Mouse (Mus musculus) spleen, adult 2 months (tissue): ENCODE measurements at regions not wholly inside any gene's neighbourhood (a gene's known extent, or its start where the extent isn't known, plus 50 kb on each side); places are given as distances from the start of the nearest gene placed in this dataset.

ENCODE experiments used
- DNase-seq, 2 experiments: peaks; one replicate each; pipeline versions ENCODE4 v3.0.0 to v3.0.0-alpha.2; 2012 to 2021; ENCODE audit warnings: low spot score in 2 of 2, low read depth in 1 of 2
- H3K27ac ChIP-seq: fragments of 200-500 bp; 2 replicates; pipeline ENCODE4 v1.5.1; 2012; ENCODE audit warnings: low read length, inconsistent platforms; ENCODE audit not compliant: insufficient read depth
- H3K27me3 ChIP-seq: fragments of 200-500 bp; 2 replicates; pipeline ENCODE4 v1.6.1; 2012; ENCODE audit warnings: mild to moderate bottlenecking, moderate library complexity, low read length, inconsistent platforms; ENCODE audit not compliant: control insufficient read depth, insufficient read depth
- H3K36me3 ChIP-seq: fragments of 200-500 bp; 2 replicates; pipeline ENCODE4 v1.6.1; 2012; ENCODE audit warnings: mild to moderate bottlenecking, low read length, inconsistent platforms; ENCODE audit not compliant: control insufficient read depth, insufficient read depth
- H3K4me1 ChIP-seq: fragments of 200-500 bp; 2 replicates; pipeline ENCODE4 v1.6.1; 2011; ENCODE audit warnings: inconsistent platforms; ENCODE audit not compliant: control insufficient read depth, insufficient read depth, insufficient read length
- H3K4me3 ChIP-seq: fragments of 200-500 bp; 2 replicates; pipeline ENCODE4 v1.5.1; 2011; ENCODE audit warnings: mild to moderate bottlenecking, inconsistent platforms; ENCODE audit not compliant: insufficient read depth, insufficient read length; ENCODE audit errors: extremely low read depth
- CTCF ChIP-seq: fragments of 200-500 bp; IDR thresholded peaks from 2 replicates; pipeline ENCODE4 v1.5.1; 2011; ENCODE audit warnings: mild to moderate bottlenecking, inconsistent platforms; ENCODE audit not compliant: insufficient read depth, insufficient read length, insufficient replicate concordance; ENCODE audit errors: extremely low read depth
- POLR2A ChIP-seq: fragments of 200-500 bp; IDR thresholded peaks from 2 replicates; pipeline ENCODE4 v1.6.1; 2011; ENCODE audit warnings: low read depth, low read length, inconsistent platforms
- WGBS: fragments of 180-500 bp; shearing (Covaris S2); methylation state at CpG from one replicate; pipeline ENCODE4 v1.1.7; 2018; 5-methylcytosine and 5-hydroxymethylcytosine counted together

DNA sequence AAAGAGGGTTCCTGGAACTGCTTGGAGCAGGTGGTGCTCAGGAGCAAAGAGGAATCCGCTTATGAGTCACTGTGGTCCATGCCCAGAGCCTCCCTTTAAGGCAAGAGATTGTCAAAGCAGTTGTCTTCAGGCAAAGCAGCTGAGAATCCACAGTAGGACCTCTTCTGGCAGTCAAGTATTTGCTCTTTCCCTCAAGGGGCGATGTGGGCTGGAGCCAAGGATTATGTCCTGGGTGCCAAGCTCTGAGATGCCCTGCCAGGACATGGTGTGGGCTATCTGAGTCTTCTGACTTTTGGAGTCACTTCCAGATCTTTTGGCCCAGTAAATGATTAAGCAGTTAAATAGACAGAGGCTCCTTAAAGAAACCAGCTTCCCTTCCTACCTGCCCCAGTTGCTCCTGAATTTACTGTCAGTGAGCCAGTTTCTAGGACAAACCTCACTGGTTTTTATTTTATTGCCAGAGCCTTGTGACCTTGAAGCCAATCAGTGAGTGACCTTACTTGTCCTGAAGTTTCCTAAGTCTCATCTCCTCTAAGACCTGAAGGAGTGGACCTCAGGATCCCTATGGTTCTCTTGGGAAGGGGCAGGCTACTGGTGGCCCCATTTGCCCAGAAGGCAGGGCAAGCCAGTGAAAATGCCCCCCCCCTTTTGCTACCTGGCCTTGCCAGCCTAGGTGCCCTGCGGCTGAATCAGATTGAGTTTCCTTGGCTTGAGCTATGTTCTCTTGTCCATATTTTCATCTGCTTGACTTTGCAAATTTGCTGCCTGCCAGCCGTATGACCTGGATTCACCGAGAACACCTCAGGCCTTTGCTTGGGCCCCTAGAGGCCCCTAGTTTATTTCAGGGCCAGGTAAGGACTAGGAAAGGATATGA lies 66.7 kb upstream of the Bod1 start:
- H3K4me1 ChIP-seq, result no peaks in the 10 kb centered on the region
- no peak overlapping the region for H3K4me3 ChIP-seq
- no peak for DNase-seq
- WGBS, result 92% methylated on average over 5 of the region's 5 CpGs
- TF ChIP-seq POLR2A (no peak), CTCF (no peak)
- H3K27me3 ChIP-seq, result no peaks in the 10 kb centered on the region
- H3K27ac ChIP-seq, result no peak overlapping the region
- H3K36me3 ChIP-seq, result no peaks in the 10 kb centered on the region

DNA sequence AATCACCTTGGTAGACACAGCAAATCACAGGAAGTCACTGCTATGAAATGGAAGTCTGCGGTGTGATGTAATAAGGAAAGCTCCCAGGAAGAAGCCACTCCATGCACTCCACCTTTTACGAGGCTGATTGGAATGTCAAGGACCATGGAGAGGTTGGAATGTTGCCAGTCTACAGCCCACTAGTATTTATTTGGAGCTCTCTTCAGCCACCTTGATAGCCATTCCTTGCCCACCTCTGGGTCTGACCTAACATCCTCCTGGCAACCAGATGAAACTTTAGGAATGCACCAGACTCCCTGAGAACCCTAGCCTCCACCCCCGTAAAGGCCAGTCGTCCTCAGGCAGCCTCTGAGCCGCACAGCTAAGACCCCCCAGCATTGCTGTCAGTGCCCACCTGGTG lies 68.7 kb upstream of the Bod1 start:
- WGBS, result 83% methylated on average over 5 of the region's 5 CpGs
- H3K4me1 ChIP-seq, result no peaks in the 10 kb centered on the region

GRCm38 (mm10) chr11:31742160-31742559 lies 70.5 kb upstream of the Bod1 start:
- Histone ChIP-seq H3K36me3 (no peaks in the 10 kb centered on the region), H3K4me3 (no peak overlapping the region), H3K27me3 (no peaks in the 10 kb centered on the region), H3K27ac (no peak overlapping the region), H3K4me1 (no peaks in the 10 kb centered on the region)
- 76% methylated on average over 1 of the region's 1 CpGs for WGBS
- no peak for TF ChIP-seq CTCF
- no peak for TF ChIP-seq POLR2A
- DNase-seq, result no peak

More for the DNA sequence above, 68.7 kb upstream of the Bod1 start:
- H3K4me3 ChIP-seq, result no peak overlapping the region
- no peaks in the 10 kb centered on the region for H3K27me3 ChIP-seq
- TF ChIP-seq POLR2A (no peak), CTCF (no peak)
- no peak overlapping the region for H3K27ac ChIP-seq
- H3K36me3 ChIP-seq, result no peaks in the 10 kb centered on the region
- no peak for DNase-seq

DNA sequence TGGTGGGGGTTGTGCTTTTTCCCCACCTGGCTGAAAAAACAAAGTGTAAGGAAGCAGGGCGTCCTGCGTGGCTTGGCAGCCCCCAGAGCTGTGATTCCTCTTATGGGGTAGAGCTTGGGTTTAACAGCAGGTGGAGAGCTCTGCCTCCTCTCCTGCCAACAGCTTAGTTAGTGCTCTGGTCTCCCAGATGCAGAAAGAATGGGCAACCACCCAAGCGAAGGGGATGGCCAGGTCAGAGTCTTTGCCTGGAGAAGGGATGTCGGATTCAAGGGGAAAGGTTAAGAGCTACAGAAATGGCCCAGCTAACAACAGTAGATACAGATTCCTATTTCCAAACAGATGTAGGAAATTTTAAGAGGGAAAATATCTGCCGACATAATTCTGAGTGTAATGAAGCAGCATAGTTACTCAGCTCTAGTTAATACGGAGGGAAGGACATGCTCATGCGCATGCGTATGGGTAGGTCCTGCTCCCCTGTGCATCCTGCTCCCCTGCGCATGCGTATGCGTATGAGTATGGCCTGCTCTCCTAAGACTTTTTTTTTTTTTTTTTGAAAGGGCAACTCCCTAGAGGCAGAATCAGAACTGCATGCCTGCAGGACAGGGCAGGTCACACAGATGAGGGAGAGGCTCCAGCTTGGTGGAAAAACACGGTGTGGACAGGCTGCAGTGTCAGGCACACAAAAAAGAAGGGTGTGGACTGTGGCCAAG lies 72.5 kb upstream of the Bod1 start:
- 86% methylated on average over 12 of the region's 12 CpGs for WGBS
- H3K27ac ChIP-seq, result no peak overlapping the region
- no peaks in the 10 kb centered on the region for H3K27me3 ChIP-seq
- H3K4me1 ChIP-seq, result no peaks in the 10 kb centered on the region
- no peak for TF ChIP-seq CTCF
- no peak for TF ChIP-seq POLR2A
- no peak overlapping the region for H3K4me3 ChIP-seq
- H3K36me3 ChIP-seq, result no peaks in the 10 kb centered on the region
- DNase-seq, result no peak

DNA sequence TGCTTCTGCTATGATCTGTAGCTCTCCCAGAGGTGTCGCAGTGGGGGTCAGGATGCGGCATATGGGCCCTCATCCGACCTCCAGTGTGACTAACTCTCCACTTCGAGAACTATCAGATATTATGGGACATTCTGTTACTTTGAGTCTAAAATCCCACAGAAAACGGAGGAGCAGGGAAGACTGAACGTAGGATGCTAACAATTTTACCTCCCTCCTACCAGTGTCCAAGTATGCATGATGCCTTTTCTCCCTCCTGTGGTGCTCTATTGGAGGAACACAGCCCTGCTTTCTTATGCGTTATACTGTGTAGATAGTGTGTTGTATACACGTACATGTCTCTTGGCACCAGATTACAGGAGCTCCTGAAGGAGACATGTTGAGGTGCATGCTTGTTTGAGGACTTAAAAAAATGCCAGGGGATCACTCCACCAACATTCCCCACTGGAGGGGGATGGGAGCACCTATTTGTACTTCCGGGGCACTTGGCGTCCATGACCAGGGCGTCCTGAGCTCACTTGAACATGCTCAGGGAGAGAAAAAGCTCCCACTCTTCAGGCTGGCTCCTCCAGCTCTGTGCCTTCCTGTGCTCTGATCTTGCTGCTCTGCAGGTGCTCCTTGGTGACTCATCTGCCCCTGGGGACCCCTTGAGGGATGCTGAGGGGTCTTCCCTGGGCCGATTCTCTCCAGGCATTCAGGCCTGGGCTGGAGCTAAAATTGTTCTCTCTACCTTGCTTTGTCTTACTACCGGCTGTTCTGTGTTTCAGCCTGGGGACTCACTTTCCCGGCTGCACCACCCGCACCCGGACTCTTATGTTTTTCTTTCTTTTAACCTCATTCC lies 73.6 kb upstream of the Bod1 start:
- Histone ChIP-seq H3K36me3 (no peaks in the 10 kb centered on the region), H3K27me3 (no peaks in the 10 kb centered on the region), H3K4me3 (no peak overlapping the region), H3K27ac (no peak overlapping the region), H3K4me1 (no peaks in the 10 kb centered on the region)
- no peak for DNase-seq
- 88% methylated on average over 16 of the region's 16 CpGs for WGBS
- TF ChIP-seq POLR2A, result no peak
- TF ChIP-seq CTCF, result no peak

GRCm38 (mm10) chr11:31745866-31746248 lies 74.2 kb upstream of the Bod1 start:
- H3K4me1 ChIP-seq, result no peaks in the 10 kb centered on the region
- H3K36me3 ChIP-seq, result no peaks in the 10 kb centered on the region
- 78% methylated on average over 5 of the region's 5 CpGs for WGBS
- no peak overlapping the region for H3K27ac ChIP-seq
- H3K27me3 ChIP-seq, result no peaks in the 10 kb centered on the region
- TF ChIP-seq CTCF (no peak), POLR2A (no peak)
- no peak for DNase-seq
- H3K4me3 ChIP-seq, result no peak overlapping the region

DNA sequence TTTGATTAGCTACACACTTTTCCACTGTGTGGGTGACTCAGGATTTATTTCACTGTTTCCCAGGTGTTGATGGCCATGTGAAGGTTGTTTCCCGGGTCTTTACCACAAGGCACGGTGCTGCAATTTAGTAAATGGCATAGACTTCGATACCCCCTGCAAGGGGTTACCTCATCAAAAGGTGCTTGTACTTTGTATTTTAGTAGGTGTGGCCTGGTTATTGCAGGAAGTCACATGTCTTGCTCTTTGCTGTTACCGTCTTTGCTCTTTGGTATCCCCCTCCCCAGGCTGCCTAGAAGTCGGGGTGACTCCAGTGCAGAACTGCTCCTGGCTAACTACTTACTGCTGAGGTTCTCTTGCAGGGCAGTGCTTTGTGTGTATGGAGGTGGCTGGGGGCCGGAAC lies 74.8 kb upstream of the Bod1 start:
- DNase-seq, result no peak
- TF ChIP-seq CTCF, result no peak
- no peak for TF ChIP-seq POLR2A
- WGBS, result 61% methylated on average over 6 of the region's 6 CpGs
- no peak overlapping the region for H3K27ac ChIP-seq
- H3K4me1 ChIP-seq, result no peaks in the 10 kb centered on the region
- no peaks in the 10 kb centered on the region for H3K27me3 ChIP-seq
- no peak overlapping the region for H3K4me3 ChIP-seq
- no peaks in the 10 kb centered on the region for H3K36me3 ChIP-seq
